Mouse (Mus musculus) lung, adult 2 months (tissue): ENCODE data around the gene H2-DMa. TPM values are rescaled to one million over a fixed set of nuclear protein-coding genes. Genes with fewer than 3 reads are reported as not detected.

ENCODE experiments used
- DNase-seq: peaks from one replicate; pipeline ENCODE4 v3.0.0; 2022
- H3K4me1 ChIP-seq: fragments of 200-500 bp; 2 replicates; pipeline ENCODE4 v1.6.1; 2011; ENCODE audit warnings: low read length; ENCODE audit not compliant: control insufficient read depth, insufficient read depth
- H3K4me3 ChIP-seq: fragments of 200-500 bp; replicated peaks from 2 replicates; pipeline ENCODE3; 2011; ENCODE audit warnings: low read depth, mild to moderate bottlenecking, control low read depth, low read length; ENCODE audit errors: extremely low read depth
- CTCF ChIP-seq: fragments of 200-500 bp; IDR thresholded peaks from 2 replicates; pipeline ENCODE4 v1.5.1; 2011; ENCODE audit warnings: mild to moderate bottlenecking, low read length, control low read depth; ENCODE audit not compliant: insufficient read depth
- POLR2A ChIP-seq: fragments of 200-500 bp; IDR thresholded peaks from 2 replicates; pipeline ENCODE4 v1.6.1; 2011; ENCODE audit warnings: low read depth, mild to moderate bottlenecking, control low read depth, low read length, borderline replicate concordance; ENCODE audit errors: extremely low read depth
- WGBS: fragments of 180-500 bp; shearing (Covaris S2); methylation state at CpG from one replicate; pipeline ENCODE4 v1.1.7; 2018; 5-methylcytosine and 5-hydroxymethylcytosine counted together
- polyA plus RNA-seq: library from polyadenylated mRNA; depleted of rRNA; stranded (reverse); fragments of >200 nt; gene quantifications from 2 replicates; pipeline ENCODE4 v1.2.3, GENCODE M21; 2012; rRNA removed

H2-DMa gene
- polyA plus RNA-seq, 1 experiment = 109 TPM

- Histone ChIP-seq H3K4me1 (peaks cover 11% of the 10 kb centered on the region), H3K4me3 (peak within 1 kb of the TSS; percentile 85)
- under 1% methylated on average over 46 of the region's 46 CpGs for WGBS
- TF ChIP-seq POLR2A (peak; percentile 73; the same call in 1 of the 2 replicates), CTCF (no peak)
- peak; percentile 99 for DNase-seq
These were observed 68.0 kb downstream of the H2-DMa start, which contains the start of the genes Tap1 and Psmb9 for GRCm38 (mm10) chr17:34187261-34187916. Gene Tap1 (plus strand): TSS chr17:34187553. Gene Psmb9 (minus strand): TSS chr17:34187764.

GRCm38 (mm10) chr17:34188010-34188409 is 68.7 kb downstream of the H2-DMa start:
- H3K4me3 ChIP-seq = peak overlapping the region; percentile 85
- H3K4me1 ChIP-seq = peaks cover 11% of the 10 kb centered on the region
- WGBS = 3% methylated on average over 20 of the region's 20 CpGs
- TF ChIP-seq CTCF (no peak), POLR2A (no peak)
- DNase-seq = no peak

Other genes with a start within 250 kb of the H2-DMa start
- gene Gm7029, start 245.7 kb upstream of the H2-DMa start, polyA plus RNA-seq = not detected in 2 replicates
- gene Kifc1, start 228.9 kb upstream of the H2-DMa start, polyA plus RNA-seq = 1.2 and 3.0 TPM in 2 replicates
- gene Platr17, start 214.4 kb upstream of the H2-DMa start, polyA plus RNA-seq = 0.33 and 0.41 TPM in 2 replicates
- 33.7 and 35.9 TPM in 2 replicates for gene Daxx, start 210.1 kb upstream of the H2-DMa start, polyA plus RNA-seq
- 225 and 249 TPM in 2 replicates for gene Tapbp, start 203.6 kb upstream of the H2-DMa start, polyA plus RNA-seq
- gene Zbtb22, start 203.6 kb upstream of the H2-DMa start, polyA plus RNA-seq = 65.1 and 92.1 TPM in 2 replicates
- gene Rgl2, start 190.0 kb upstream of the H2-DMa start, polyA plus RNA-seq = 247 and 272 TPM in 2 replicates
- 19.2 and 26.2 TPM in 2 replicates for gene Pfdn6, start 179.2 kb upstream of the H2-DMa start, polyA plus RNA-seq
- 13.4 and 16.8 TPM in 2 replicates for gene Wdr46, start 178.9 kb upstream of the H2-DMa start, polyA plus RNA-seq
- 11.4 and 12.6 TPM in 2 replicates for gene B3galt4, start 168.1 kb upstream of the H2-DMa start, polyA plus RNA-seq
- 62.8 and 70.3 TPM in 2 replicates for gene Vps52, start 163.7 kb upstream of the H2-DMa start, polyA plus RNA-seq
- 260 and 331 TPM in 2 replicates for gene Rps18, start 163.5 kb upstream of the H2-DMa start, polyA plus RNA-seq
- gene H2-K1, start 119.2 kb upstream of the H2-DMa start, polyA plus RNA-seq = 2,389 and 3,036 TPM in 2 replicates
- gene Ring1, start 94.9 kb upstream of the H2-DMa start, polyA plus RNA-seq = 40.7 and 53.6 TPM in 2 replicates
- 91.2 and 130 TPM in 2 replicates for gene H2-Ke6, start 91.5 kb upstream of the H2-DMa start, polyA plus RNA-seq
- gene Slc39a7, start 87.9 kb upstream of the H2-DMa start, polyA plus RNA-seq = 161 and 183 TPM in 2 replicates
- 63.2 and 79.8 TPM in 2 replicates for gene Rxrb, start 87.7 kb upstream of the H2-DMa start, polyA plus RNA-seq
- 1.0 and 1.3 TPM in 2 replicates for gene Col11a2, start 80.1 kb upstream of the H2-DMa start, polyA plus RNA-seq
- 14.1 and 19.8 TPM in 2 replicates for gene H2-Oa, start 27.2 kb upstream of the H2-DMa start, polyA plus RNA-seq
- 101 and 140 TPM in 2 replicates for gene Brd2, start 3.1 kb downstream of the H2-DMa start, polyA plus RNA-seq
- 33.3 and 38.9 TPM in 2 replicates for gene H2-DMb2, start 23.8 kb downstream of the H2-DMa start, polyA plus RNA-seq
- gene H2-DMb1, start 33.5 kb downstream of the H2-DMa start, polyA plus RNA-seq = 146 and 187 TPM in 2 replicates
- 45.1 and 46.3 TPM in 2 replicates for gene Tap1, start 68.0 kb downstream of the H2-DMa start, polyA plus RNA-seq
- 83.8 and 99.1 TPM in 2 replicates for gene Psmb9, start 68.2 kb downstream of the H2-DMa start, polyA plus RNA-seq
- gene Psmb8, start 78.2 kb downstream of the H2-DMa start, polyA plus RNA-seq = 112 and 130 TPM in 2 replicates
- 68.8 and 70.9 TPM in 2 replicates for gene Tap2, start 84.0 kb downstream of the H2-DMa start, polyA plus RNA-seq
- 18.8 and 34.6 TPM in 2 replicates for gene H2-Ob, start 119.4 kb downstream of the H2-DMa start, polyA plus RNA-seq
- 1,370 and 1,736 TPM in 2 replicates for gene H2-Ab1, start 138.1 kb downstream of the H2-DMa start, polyA plus RNA-seq
- gene H2-Aa, start 168.3 kb downstream of the H2-DMa start, polyA plus RNA-seq = 544 and 571 TPM in 2 replicates
- 256 and 285 TPM in 2 replicates for gene H2-Eb1, start 186.3 kb downstream of the H2-DMa start, polyA plus RNA-seq
- gene H2-Eb2, start 206.1 kb downstream of the H2-DMa start, polyA plus RNA-seq = 0.63 and 1.2 TPM in 2 replicates
- gene Btnl2, start 235.3 kb downstream of the H2-DMa start, polyA plus RNA-seq = 0.37 and 0.78 TPM in 2 replicates